36 mouse cellular contexts compared by ENCODE assay signal in genomic region chr4:149512072-149512471, GRCm38 (mm10). TPM values are rescaled to one million over a fixed set of nuclear protein-coding genes. Genes with fewer than 3 reads are reported as not detected.
DNase-seq lines count a peak whose midpoint lies in the region; ATAC-seq lines count a peak whose summit lies in the region.
"Had no signal": no experiment of that assay in that cellular context is flagged by ENCODE, and none has a peak within 500 bp of the region (broad histone marks: within the 10 kb centered on the region; RNA-seq: fewer than 3 reads in every experiment).

No protein-coding gene starts in this region.

- H3K36me3 ChIP-seq in forebrain, embryonic 12.5 days (replicated peaks), result no peaks in the 10 kb centered on the region
- no peaks in the 10 kb centered on the region for H3K36me3 ChIP-seq in forebrain, embryonic 10.5 days (replicated peaks)
- no peaks in the 10 kb centered on the region for H3K36me3 ChIP-seq in lung, embryonic 15.5 days
- H3K36me3 ChIP-seq: embryonic facial prominence, embryonic 10.5 days; embryonic facial prominence, embryonic 15.5 days; heart, embryonic 12.5 days; intestine, embryonic 15.5 days; liver, embryonic 12.5 days had no signal

- H3K27me3 ChIP-seq in forebrain, embryonic 12.5 days, result no peaks in the 10 kb centered on the region
- 0 out of 2 replicates have a peak, but pooled peaks cover 3% of the 10 kb centered on the region for H3K27me3 ChIP-seq in forebrain, embryonic 10.5 days (ENCODE audit: poor library complexity, severe bottlenecking)
- H3K27me3 ChIP-seq in lung, embryonic 15.5 days, result no peaks in the 10 kb centered on the region
- H3K27me3 ChIP-seq: CH12.LX; embryonic facial prominence, embryonic 15.5 days; heart, embryonic 12.5 days; intestine, embryonic 15.5 days; liver, embryonic 12.5 days had no signal

- H3K4me1 ChIP-seq in forebrain, embryonic 12.5 days, result peaks cover 9% of the 10 kb centered on the region; the same call in 1 of the 2 replicates
- peaks cover 10% of the 10 kb centered on the region for H3K4me1 ChIP-seq in forebrain, embryonic 10.5 days
- H3K4me1 ChIP-seq in lung, embryonic 15.5 days, result peaks cover 16% of the 10 kb centered on the region
- H3K4me1 ChIP-seq: embryonic facial prominence, embryonic 10.5 days; embryonic facial prominence, embryonic 15.5 days; intestine, embryonic 15.5 days had no signal

- no peak overlapping the region for H3K9ac ChIP-seq in forebrain, embryonic 12.5 days
- no peak overlapping the region for H3K9ac ChIP-seq in lung, embryonic 15.5 days
- H3K9ac ChIP-seq: embryonic facial prominence, embryonic 15.5 days; heart, embryonic 12.5 days; intestine, embryonic 15.5 days; liver, embryonic 12.5 days; liver, postnatal 0 days had no signal

- H3K27ac ChIP-seq in forebrain, embryonic 12.5 days, result peak overlapping the region; percentile 56
- no peak overlapping the region for H3K27ac ChIP-seq in forebrain, embryonic 10.5 days
- H3K27ac ChIP-seq in lung, embryonic 15.5 days, result peak overlapping the region; percentile 66
- H3K27ac ChIP-seq: embryonic facial prominence, embryonic 10.5 days; embryonic facial prominence, embryonic 15.5 days; heart, adult 2 months; intestine, embryonic 15.5 days; kidney, postnatal 0 days; liver, embryonic 12.5 days had no signal

- H3K4me2 ChIP-seq in forebrain, embryonic 12.5 days, result no peak overlapping the region
- no peak overlapping the region for H3K4me2 ChIP-seq in lung, embryonic 15.5 days
- H3K4me2 ChIP-seq: embryonic facial prominence, embryonic 15.5 days; heart, embryonic 12.5 days; intestine, embryonic 15.5 days; liver, embryonic 12.5 days had no signal

- 81% methylated on average over 7 of the region's 7 CpGs for WGBS in forebrain, embryonic 12.5 days
- WGBS in forebrain, embryonic 10.5 days, result 92% methylated on average over 7 of the region's 7 CpGs
- WGBS in lung, embryonic 15.5 days, result 43% methylated on average over 7 of the region's 7 CpGs

- DNase-seq in forebrain, embryonic 10.5 days (ENCODE audit: extremely low spot score, low spot score), result no peak
- no peak for DNase-seq in lung, postnatal 25 days (ENCODE audit: low spot score)
- peak; percentile 32 for DNase-seq in right cerebral cortex, postnatal 4 days
- DNase-seq in right cerebral cortex, postnatal 25 days, result no peak
- no peak for DNase-seq in kidney, adult 9 months
- DNase-seq: adrenal gland, adult 2 months; adrenal gland, postnatal 36 days; cerebellum, adult 2 months; cerebellum, postnatal 14 days; heart, adult 2 months; heart, postnatal 4 days; kidney, adult 2 months; kidney, postnatal 4 days; left cerebral cortex, postnatal 4 days; liver, postnatal 0 days; lung, postnatal 4 days; retina, postnatal 1 day; right cerebral cortex, postnatal 14 days; spleen, adult 18-20 months; thymus, postnatal 14 days had no signal

- no peak for ATAC-seq in forebrain, embryonic 12.5 days (ENCODE audit: low FRiP score)
- ATAC-seq in lung, embryonic 15.5 days (ENCODE audit: borderline replicate concordance, extremely low read depth, low FRiP score, low TSS enrichment), result no peak
- ATAC-seq: activated CD4-positive, CD25-positive, alpha-beta regulatory T cell, adult 4 months; hindbrain, postnatal 0 days; intestine, embryonic 15.5 days had no signal

- H3K9me3 ChIP-seq in forebrain, embryonic 12.5 days, result no peaks in the 10 kb centered on the region
- H3K9me3 ChIP-seq in forebrain, embryonic 10.5 days, result no peaks in the 10 kb centered on the region
- no peaks in the 10 kb centered on the region for H3K9me3 ChIP-seq in lung, embryonic 15.5 days
- H3K9me3 ChIP-seq: embryonic facial prominence, embryonic 10.5 days; embryonic facial prominence, embryonic 15.5 days; heart, embryonic 12.5 days; intestine, embryonic 15.5 days; liver, embryonic 12.5 days had no signal

- no peak overlapping the region for H3K4me3 ChIP-seq in forebrain, embryonic 12.5 days (replicated peaks)
- no peak overlapping the region for H3K4me3 ChIP-seq in forebrain, embryonic 10.5 days
- H3K4me3 ChIP-seq in lung, embryonic 15.5 days, result no peak overlapping the region
- H3K4me3 ChIP-seq: embryonic facial prominence, embryonic 10.5 days; embryonic facial prominence, embryonic 15.5 days; heart, adult 2 months; heart, embryonic 12.5 days; intestine, embryonic 15.5 days; liver, embryonic 12.5 days; megakaryocyte, embryonic 14.5 days had no signal

RNA-seq across cellular contexts. Expression of gene Ctnnbip1, which starts 6.0 kb away (rescaled TPM):
- 83.9 and 84.8 TPM in 2 replicates for polyA plus RNA-seq in forebrain, embryonic 12.5 days (2016; fragmentation: Nextera tagmentation; extraction: Ambion mirVana)
- 53.6 and 59.6 TPM in 2 replicates for polyA plus RNA-seq in forebrain, embryonic 10.5 days (2016; fragmentation: Nextera tagmentation; extraction: Ambion mirVana)
- 57.9 and 61.0 TPM in 2 replicates for polyA plus RNA-seq in lung, embryonic 15.5 days (2015; fragmentation: Nextera tagmentation; extraction: Ambion mirVana)

RNA-seq across cellular contexts. Expression of gene Lzic, which starts 27.0 kb away (rescaled TPM):
- polyA plus RNA-seq in forebrain, embryonic 12.5 days (2016; fragmentation: Nextera tagmentation; extraction: Ambion mirVana), result 48.9 and 53.6 TPM in 2 replicates
- 51.8 and 55.2 TPM in 2 replicates for polyA plus RNA-seq in forebrain, embryonic 10.5 days (2016; fragmentation: Nextera tagmentation; extraction: Ambion mirVana)
- polyA plus RNA-seq in lung, embryonic 15.5 days (2015; fragmentation: Nextera tagmentation; extraction: Ambion mirVana), result 44.8 and 47.4 TPM in 2 replicates

RNA-seq across cellular contexts. Expression of gene Nmnat1, which starts 27.1 kb away (rescaled TPM):
- polyA plus RNA-seq in forebrain, embryonic 12.5 days (2016; fragmentation: Nextera tagmentation; extraction: Ambion mirVana), result 14.3 and 14.7 TPM in 2 replicates
- polyA plus RNA-seq in forebrain, embryonic 10.5 days (2016; fragmentation: Nextera tagmentation; extraction: Ambion mirVana), result 17.9 and 18.4 TPM in 2 replicates
- polyA plus RNA-seq in lung, embryonic 15.5 days (2015; fragmentation: Nextera tagmentation; extraction: Ambion mirVana), result 10.9 and 11.2 TPM in 2 replicates

RNA-seq across cellular contexts. Expression of gene Tmem274, which starts 34.9 kb away (rescaled TPM):
- polyA plus RNA-seq in forebrain, embryonic 12.5 days (2016; fragmentation: Nextera tagmentation; extraction: Ambion mirVana), result 0.55 and 0.69 TPM in 2 replicates
- 0.50 and 0.63 TPM in 2 replicates for polyA plus RNA-seq in forebrain, embryonic 10.5 days (2016; fragmentation: Nextera tagmentation; extraction: Ambion mirVana)
- 0.34 and 0.55 TPM in 2 replicates for polyA plus RNA-seq in lung, embryonic 15.5 days (2015; fragmentation: Nextera tagmentation; extraction: Ambion mirVana)
- polyA plus RNA-seq: adrenal gland, adult 2 months; C2C12; heart, adult 2 months; hindbrain, postnatal 0 days; intestine, embryonic 15.5 days; kidney, adult 2 months; kidney, postnatal 0 days; limb, embryonic 14.5 days; liver, postnatal 0 days; neural tube, embryonic 14.5 days; urinary bladder, adult 2 months had no signal

RNA-seq across cellular contexts. Expression of gene Rbp7, which starts 57.3 kb away (rescaled TPM):
- polyA plus RNA-seq in forebrain, embryonic 12.5 days (2016; fragmentation: Nextera tagmentation; extraction: Ambion mirVana), result not detected in 2 replicates
- not detected in 2 replicates for polyA plus RNA-seq in forebrain, embryonic 10.5 days (2016; fragmentation: Nextera tagmentation; extraction: Ambion mirVana)
- 2.7 and 3.6 TPM in 2 replicates for polyA plus RNA-seq in lung, embryonic 15.5 days (2015; fragmentation: Nextera tagmentation; extraction: Ambion mirVana)
- polyA plus RNA-seq: activated CD4-positive, CD25-positive, alpha-beta regulatory T cell, adult 4 months; C2C12; embryonic facial prominence, embryonic 10.5 days; hindbrain, postnatal 0 days; liver, embryonic 12.5 days; liver, postnatal 0 days; neural tube, embryonic 14.5 days had no signal
